Mouse (Mus musculus) liver, embryonic 14.5 days (tissue): ENCODE results near the gene Gab2. TPM values are rescaled to one million over a fixed set of nuclear protein-coding genes. Genes with fewer than 3 reads are reported as not detected.

ENCODE experiments used
- ATAC-seq: fragments of 200-750 bp; cut with Nextera tagmentation; 2 replicates; pipeline ENCODE4 v1.8.0; 2017; ENCODE audit warnings: moderate number of reproducible peaks, mild to moderate bottlenecking, moderate library complexity; ENCODE audit not compliant: insufficient read depth
- DNase-seq, 3 experiments: peaks; one replicate each; pipeline ENCODE4 v3.0.0-alpha.2; 2012 to 2013; ENCODE audit warnings: low read depth in 3 of 3, low spot score in 3 of 3
- H3K27ac ChIP-seq: fragments of 300-500 bp; sonication (generic); 2 replicates; pipeline ENCODE4 v1.5.1; 2014; ENCODE audit warnings: moderate library complexity, mild to moderate bottlenecking, control low read depth, inconsistent platforms
- H3K27me3 ChIP-seq: fragments of 300-500 bp; sonication (generic); 2 replicates; pipeline ENCODE4 v1.6.1; 2014; ENCODE audit warnings: mild to moderate bottlenecking, low read length, moderate library complexity; ENCODE audit not compliant: control insufficient read depth, insufficient read depth
- H3K36me3 ChIP-seq: fragments of 300-500 bp; sonication (generic); replicated peaks from 2 replicates; pipeline ENCODE4 v1.6.1; 2014; ENCODE audit warnings: low read depth; ENCODE audit not compliant: control insufficient read depth, insufficient read depth
- H3K4me1 ChIP-seq, 2 experiments: fragments of 200-500 bp in 1 of 2; fragments of 300-500 bp in 1 of 2; sonication (generic) in 1 of 2; replicated peaks; 2 replicates each; pipeline ENCODE4 v1.6.1; 2012 to 2014; ENCODE audit warnings: antibody characterized with exemption in 1 of 2, inconsistent platforms in 1 of 2, low read length in 1 of 2; ENCODE audit not compliant: control insufficient read depth in 2 of 2, insufficient read depth in 2 of 2
- H3K4me2 ChIP-seq: fragments of 300-500 bp; sonication (generic); 2 replicates; pipeline ENCODE4 v1.6.1; 2014; ENCODE audit warnings: low read depth, mild to moderate bottlenecking, control low read depth, moderate library complexity
- H3K4me3 ChIP-seq, 2 experiments: fragments of 200-500 bp in 1 of 2; fragments of 300-500 bp in 1 of 2; sonication (generic) in 1 of 2; 2 replicates each; pipeline ENCODE4 v1.5.1; 2012 to 2014; ENCODE audit warnings: low read depth in 2 of 2, low read length in 2 of 2, mild to moderate bottlenecking in 2 of 2, control low read depth in 1 of 2, inconsistent platforms in 1 of 2, moderate library complexity in 1 of 2; ENCODE audit not compliant: insufficient read depth in 1 of 2
- H3K9ac ChIP-seq: fragments of 300-500 bp; sonication (generic); replicated peaks from 2 replicates; pipeline ENCODE4 v1.6.1; 2014; ENCODE audit warnings: mild to moderate bottlenecking, control low read depth, moderate library complexity
- H3K9me3 ChIP-seq: fragments of 300-500 bp; sonication (generic); 2 replicates; pipeline ENCODE4 v1.6.1; 2016; ENCODE audit warnings: low read length, mixed read lengths; ENCODE audit not compliant: control insufficient read depth
- CTCF ChIP-seq: IDR thresholded peaks from 2 replicates; pipeline ENCODE4 v1.5.1; 2016; ENCODE audit warnings: antibody characterized with exemption, low read depth, control low read depth
- EP300 ChIP-seq: IDR thresholded peaks from 2 replicates; pipeline ENCODE4 v1.6.1; 2016; ENCODE audit warnings: antibody characterized with exemption, low read depth
- WGBS: fragments of 180-500 bp; shearing (Covaris S2); extraction: QIAGEN DNeasy Blood & Tissue Kit; methylation state at CpG from one replicate; pipeline ENCODE4 v1.1.7; 2014; ENCODE audit not compliant: insufficient replicate concordance; 5-methylcytosine and 5-hydroxymethylcytosine counted together
- polyA plus RNA-seq, 2 experiments: library from polyadenylated mRNA; depleted of rRNA in 1 of 2; stranded (reverse) in 1 of 2; unstranded in 1 of 2; fragments of >200 nt; fragmentation: Nextera tagmentation in 1 of 2; extraction: Ambion mirVana in 1 of 2; gene quantifications; 2 replicates each; pipeline versions ENCODE4 v1.2.1 to v1.2.3; 2012 to 2014

Gab2 gene
- polyA plus RNA-seq, 2 experiments, result 1.9 to 2.4 TPM

DNA sequence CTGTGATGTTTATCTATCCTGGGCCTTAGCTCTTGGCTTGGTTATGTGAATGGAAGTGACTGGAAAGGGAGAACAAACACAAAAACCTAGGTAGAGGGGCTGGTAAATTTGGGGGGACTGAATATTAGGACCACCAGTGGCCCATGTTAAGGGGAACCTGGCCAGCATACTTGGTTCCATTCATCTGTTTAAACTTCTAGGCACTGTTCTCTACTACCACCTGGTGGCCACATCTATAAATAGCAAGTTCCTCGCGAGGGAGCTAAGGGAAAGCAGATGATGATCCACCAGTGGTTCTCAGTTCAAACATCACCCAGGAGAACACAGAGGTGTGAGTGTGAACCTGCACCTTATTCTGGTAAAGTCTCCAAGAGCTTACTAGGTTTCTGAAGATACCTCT is 216.1 kb downstream of the Gab2 start:
- Histone ChIP-seq H3K4me3 (no peak overlapping the region), H3K9ac (no peak overlapping the region), H3K27ac (no peak overlapping the region), H3K4me1 (no peaks in the 10 kb centered on the region; a peak in 1 of 4 replicates), H3K9me3 (no peaks in the 10 kb centered on the region), H3K27me3 (no peaks in the 10 kb centered on the region), H3K36me3 (no peaks in the 10 kb centered on the region), H3K4me2 (no peak overlapping the region)
- WGBS, result 2% methylated on average over 2 of the region's 2 CpGs
- ATAC-seq (no peak), DNase-seq (peak; percentile 24 to 41 (median 40))
- TF ChIP-seq CTCF (peak; percentile 88), EP300 (no peak)

DNA sequence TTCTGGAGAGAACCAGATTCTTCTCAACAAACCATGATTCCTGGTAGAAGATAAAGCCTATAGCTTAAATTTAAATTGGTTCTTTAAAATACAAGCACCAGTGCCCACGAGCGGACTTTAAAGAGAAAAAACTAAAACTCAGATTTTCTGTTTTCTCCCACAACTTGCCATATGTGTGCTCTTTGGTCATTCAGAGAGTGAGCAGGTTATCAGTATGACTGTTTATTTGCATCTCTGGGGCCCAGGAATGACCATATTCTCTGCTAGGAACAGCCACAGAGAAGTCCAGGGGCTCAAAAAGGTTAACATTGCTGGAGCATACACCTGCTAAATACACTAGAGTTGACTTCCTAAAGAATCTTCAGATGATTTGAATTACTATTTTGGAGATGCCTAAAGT is 216.9 kb downstream of the Gab2 start:
- no peaks in the 10 kb centered on the region for H3K27me3 ChIP-seq
- no peak for TF ChIP-seq EP300
- no peak for TF ChIP-seq CTCF
- 75% methylated on average over 2 of the region's 2 CpGs for WGBS
- no peak overlapping the region for H3K27ac ChIP-seq
- no peaks in the 10 kb centered on the region for H3K9me3 ChIP-seq
- DNase-seq (no peak), ATAC-seq (no peak)
- H3K9ac ChIP-seq, result no peak overlapping the region
- no peaks in the 10 kb centered on the region for H3K36me3 ChIP-seq
- no peak overlapping the region for H3K4me2 ChIP-seq
- no peak overlapping the region for H3K4me3 ChIP-seq
- H3K4me1 ChIP-seq, result no peaks in the 10 kb centered on the region; a peak in 1 of 4 replicates

DNA sequence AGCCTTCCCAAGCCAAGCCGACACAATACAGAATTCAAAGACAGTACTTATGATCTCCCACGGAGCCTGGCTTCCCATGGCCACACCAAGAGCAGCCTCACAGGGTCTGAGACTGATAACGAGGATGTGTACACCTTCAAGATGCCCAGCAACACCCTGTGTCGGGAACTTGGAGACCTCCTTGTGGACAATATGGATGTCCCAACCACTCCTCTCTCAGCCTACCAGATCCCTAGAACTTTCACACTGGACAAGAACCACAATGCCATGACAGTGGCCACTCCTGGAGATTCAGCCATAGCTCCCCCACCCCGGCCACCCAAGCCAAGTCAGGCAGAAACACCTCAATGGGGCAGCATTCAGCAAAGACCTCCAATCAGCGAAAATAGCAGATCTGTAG is 217.6 kb downstream of the Gab2 start:
- no peak overlapping the region for H3K27ac ChIP-seq
- no peak for DNase-seq
- H3K9me3 ChIP-seq, result no peaks in the 10 kb centered on the region
- H3K4me3 ChIP-seq, result no peak overlapping the region
- H3K27me3 ChIP-seq, result no peaks in the 10 kb centered on the region
- TF ChIP-seq EP300 (no peak), CTCF (no peak)
- no peak overlapping the region for H3K4me2 ChIP-seq
- no peak for ATAC-seq
- WGBS, result 63% methylated on average over 6 of the region's 6 CpGs
- no peaks in the 10 kb centered on the region for H3K36me3 ChIP-seq
- H3K4me1 ChIP-seq, result no peaks in the 10 kb centered on the region; a peak in 1 of 4 replicates
- H3K9ac ChIP-seq, result no peak overlapping the region

DNA sequence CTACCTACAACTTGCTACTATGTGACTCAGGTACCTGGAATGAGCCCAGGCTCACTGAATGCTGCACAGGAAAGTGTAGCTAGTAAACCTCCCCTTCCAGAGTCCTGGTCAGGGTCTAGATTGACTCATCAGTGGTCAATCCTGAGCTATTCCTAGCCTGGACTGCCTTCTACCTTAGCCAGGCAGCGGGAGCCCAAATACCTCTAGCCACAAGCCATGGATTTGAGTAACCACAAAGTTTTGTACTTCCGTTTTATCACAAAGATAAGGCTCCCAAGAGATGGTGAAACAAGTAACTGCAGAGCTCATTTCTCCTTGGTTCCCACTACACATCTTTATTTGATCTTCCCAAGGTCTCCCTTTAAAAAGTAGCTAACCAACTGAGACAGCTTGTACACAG is 219.5 kb downstream of the Gab2 start:
- Histone ChIP-seq H3K9me3 (no peaks in the 10 kb centered on the region), H3K4me2 (no peak overlapping the region), H3K4me1 (no peaks in the 10 kb centered on the region; a peak in 1 of 4 replicates), H3K27me3 (no peaks in the 10 kb centered on the region), H3K9ac (no peak overlapping the region), H3K27ac (no peak overlapping the region), H3K36me3 (no peaks in the 10 kb centered on the region), H3K4me3 (no peak overlapping the region)
- ATAC-seq (no peak), DNase-seq (no peak)
- WGBS, result 20% methylated on average over 2 of the region's 2 CpGs
- TF ChIP-seq EP300, result no peak

DNA sequence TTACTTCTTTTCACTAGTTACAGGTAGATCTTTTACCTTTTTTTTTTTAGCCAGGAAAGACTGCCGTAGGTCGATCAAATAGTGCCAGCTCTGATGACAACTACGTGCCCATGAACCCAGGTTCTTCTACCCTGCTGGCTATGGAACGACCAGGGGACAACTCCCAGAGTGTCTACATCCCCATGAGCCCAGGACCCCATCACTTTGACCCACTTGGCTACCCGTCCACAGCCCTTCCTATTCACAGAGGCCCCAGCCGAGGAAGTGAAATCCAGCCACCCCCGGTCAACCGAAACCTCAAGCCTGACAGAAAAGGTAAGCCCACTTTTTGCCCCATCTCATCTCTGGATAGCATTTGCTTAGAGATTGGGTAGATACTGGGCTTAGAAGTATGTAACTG is 219.9 kb downstream of the Gab2 start:
- H3K9ac ChIP-seq, result no peak overlapping the region
- no peak overlapping the region for H3K27ac ChIP-seq
- 67% methylated on average over 8 of the region's 8 CpGs for WGBS
- DNase-seq, result no peak
- H3K9me3 ChIP-seq, result no peaks in the 10 kb centered on the region
- TF ChIP-seq EP300 (no peak), CTCF (no peak)
- no peak overlapping the region for H3K4me2 ChIP-seq
- no peaks in the 10 kb centered on the region; a peak in 1 of 4 replicates for H3K4me1 ChIP-seq
- ATAC-seq, result no peak
- no peak overlapping the region for H3K4me3 ChIP-seq
- no peaks in the 10 kb centered on the region for H3K27me3 ChIP-seq
- no peaks in the 10 kb centered on the region for H3K36me3 ChIP-seq
